Mouse (Mus musculus) lung, adult 2 months (tissue): ENCODE measurements around the gene Ankrd13b. TPM values are rescaled to one million over a fixed set of nuclear protein-coding genes. Genes with fewer than 3 reads are reported as not detected.

Source experiments
- DNase-seq: peaks from one replicate; pipeline ENCODE4 v3.0.0; 2022
- H3K4me1 ChIP-seq: fragments of 200-500 bp; 2 replicates; pipeline ENCODE4 v1.6.1; 2011; ENCODE audit warnings: low read length; ENCODE audit not compliant: control insufficient read depth, insufficient read depth
- H3K4me3 ChIP-seq: fragments of 200-500 bp; replicated peaks from 2 replicates; pipeline ENCODE3; 2011; ENCODE audit warnings: low read depth, mild to moderate bottlenecking, control low read depth, low read length; ENCODE audit errors: extremely low read depth
- CTCF ChIP-seq: fragments of 200-500 bp; IDR thresholded peaks from 2 replicates; pipeline ENCODE4 v1.5.1; 2011; ENCODE audit warnings: mild to moderate bottlenecking, low read length, control low read depth; ENCODE audit not compliant: insufficient read depth
- POLR2A ChIP-seq: fragments of 200-500 bp; IDR thresholded peaks from 2 replicates; pipeline ENCODE4 v1.6.1; 2011; ENCODE audit warnings: low read depth, mild to moderate bottlenecking, control low read depth, low read length, borderline replicate concordance; ENCODE audit errors: extremely low read depth
- WGBS: fragments of 180-500 bp; shearing (Covaris S2); methylation state at CpG from one replicate; pipeline ENCODE4 v1.1.7; 2018; 5-methylcytosine and 5-hydroxymethylcytosine counted together
- polyA plus RNA-seq: library from polyadenylated mRNA; depleted of rRNA; stranded (reverse); fragments of >200 nt; gene quantifications from 2 replicates; pipeline ENCODE4 v1.2.3, GENCODE M21; 2012

Ankrd13b gene
- polyA plus RNA-seq, 1 experiment = 22.4 TPM

DNA sequence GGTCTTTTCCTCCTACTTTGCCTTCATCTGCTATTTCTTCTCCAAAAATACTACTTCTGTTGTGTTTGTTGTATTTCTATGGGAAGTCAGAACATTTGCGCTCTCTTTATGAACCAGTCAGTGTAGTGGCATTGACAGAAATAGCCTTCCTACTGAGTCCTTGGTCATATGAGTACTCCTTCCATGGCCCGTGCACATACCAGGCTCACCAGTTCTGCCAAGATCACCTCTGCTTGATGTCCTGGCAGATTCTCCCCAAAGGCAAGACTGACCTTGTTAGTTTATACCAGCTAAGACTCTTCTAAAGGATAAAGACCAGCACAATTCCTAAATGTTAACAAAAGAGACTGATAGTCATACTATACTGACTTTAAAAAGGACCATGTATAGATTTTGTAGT is 37.8 kb downstream of the Ankrd13b start:
- WGBS = 90% methylated on average over 2 of the region's 2 CpGs
- TF ChIP-seq CTCF = no peak
- TF ChIP-seq POLR2A = no peak
- DNase-seq = no peak
- Histone ChIP-seq H3K4me3 (no peak overlapping the region), H3K4me1 (peaks cover 6% of the 10 kb centered on the region)

DNA sequence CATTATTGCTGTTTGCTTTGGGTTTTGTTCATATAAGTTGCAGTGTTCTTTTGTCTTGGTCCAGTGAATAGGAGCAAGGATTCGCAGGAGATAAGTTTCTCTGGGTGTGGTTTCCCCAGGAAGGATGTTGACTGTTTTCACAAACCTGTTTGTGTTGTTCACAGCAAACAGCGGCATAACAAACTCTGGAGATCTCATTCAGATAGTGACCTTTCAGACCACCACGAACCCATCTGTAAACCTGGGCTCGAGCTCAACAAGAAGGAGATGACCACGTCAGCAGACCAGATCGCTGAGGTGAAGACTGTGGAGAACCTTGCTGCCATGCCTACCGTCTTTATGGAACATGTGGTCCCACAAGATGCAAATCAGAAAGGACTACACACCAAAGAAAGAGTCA is 40.3 kb downstream of the Ankrd13b start:
- Histone ChIP-seq H3K4me1 (peaks cover 29% of the 10 kb centered on the region), H3K4me3 (no peak overlapping the region)
- DNase-seq = no peak
- TF ChIP-seq POLR2A = no peak
- TF ChIP-seq CTCF = no peak
- 58% methylated on average over 7 of the region's 7 CpGs for WGBS

DNA sequence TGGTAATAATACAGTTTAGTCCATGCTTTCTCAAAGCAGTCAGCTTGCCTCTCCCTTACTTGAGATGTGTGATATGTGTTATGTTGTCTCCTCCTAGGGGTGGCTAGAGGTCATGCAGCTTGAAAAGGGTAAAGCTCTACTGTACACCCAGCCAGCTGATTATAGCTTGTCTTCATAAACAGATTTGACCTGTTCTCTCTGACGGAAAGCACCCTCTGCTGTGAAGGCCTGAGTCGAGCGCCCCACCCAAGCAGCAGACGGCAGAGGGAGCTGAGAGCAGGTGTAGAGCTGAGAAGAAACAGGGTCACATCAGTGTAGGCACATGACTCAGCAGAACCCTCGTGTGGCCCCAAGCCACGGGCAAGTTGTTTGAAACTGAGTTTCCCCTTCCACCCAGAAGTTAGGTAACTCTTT is 42.8 kb downstream of the Ankrd13b start:
- peaks cover 54% of the 10 kb centered on the region for H3K4me1 ChIP-seq
- no peak overlapping the region for H3K4me3 ChIP-seq
- TF ChIP-seq CTCF (peak; percentile 46), POLR2A (no peak)
- DNase-seq = peak; percentile 53
- WGBS = 8% methylated on average over 6 of the region's 6 CpGs

DNA sequence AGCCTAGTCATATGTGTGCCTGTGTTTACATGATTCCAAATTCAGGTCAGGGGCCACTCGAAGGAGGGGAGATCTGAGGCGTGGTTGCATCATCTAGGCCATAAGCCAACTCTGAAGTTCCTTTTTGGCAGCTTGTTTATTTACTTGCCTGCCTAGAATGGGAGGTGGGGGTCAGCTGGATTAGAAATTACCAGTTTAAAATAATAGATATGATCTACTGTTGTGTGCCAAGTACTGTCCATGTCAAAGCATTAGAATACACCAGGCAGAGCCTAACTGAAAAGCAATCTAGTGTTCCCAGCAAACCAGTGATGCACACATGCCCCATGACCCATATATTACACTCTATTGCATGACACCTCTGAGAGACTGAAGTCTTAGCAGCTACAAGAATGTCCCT is 44.5 kb downstream of the Ankrd13b start:
- TF ChIP-seq POLR2A = no peak
- TF ChIP-seq CTCF = no peak
- H3K4me3 ChIP-seq = no peak overlapping the region
- peak; percentile 65 for DNase-seq
- 5% methylated on average over 2 of the region's 2 CpGs for WGBS
- peaks cover 63% of the 10 kb centered on the region for H3K4me1 ChIP-seq

DNA sequence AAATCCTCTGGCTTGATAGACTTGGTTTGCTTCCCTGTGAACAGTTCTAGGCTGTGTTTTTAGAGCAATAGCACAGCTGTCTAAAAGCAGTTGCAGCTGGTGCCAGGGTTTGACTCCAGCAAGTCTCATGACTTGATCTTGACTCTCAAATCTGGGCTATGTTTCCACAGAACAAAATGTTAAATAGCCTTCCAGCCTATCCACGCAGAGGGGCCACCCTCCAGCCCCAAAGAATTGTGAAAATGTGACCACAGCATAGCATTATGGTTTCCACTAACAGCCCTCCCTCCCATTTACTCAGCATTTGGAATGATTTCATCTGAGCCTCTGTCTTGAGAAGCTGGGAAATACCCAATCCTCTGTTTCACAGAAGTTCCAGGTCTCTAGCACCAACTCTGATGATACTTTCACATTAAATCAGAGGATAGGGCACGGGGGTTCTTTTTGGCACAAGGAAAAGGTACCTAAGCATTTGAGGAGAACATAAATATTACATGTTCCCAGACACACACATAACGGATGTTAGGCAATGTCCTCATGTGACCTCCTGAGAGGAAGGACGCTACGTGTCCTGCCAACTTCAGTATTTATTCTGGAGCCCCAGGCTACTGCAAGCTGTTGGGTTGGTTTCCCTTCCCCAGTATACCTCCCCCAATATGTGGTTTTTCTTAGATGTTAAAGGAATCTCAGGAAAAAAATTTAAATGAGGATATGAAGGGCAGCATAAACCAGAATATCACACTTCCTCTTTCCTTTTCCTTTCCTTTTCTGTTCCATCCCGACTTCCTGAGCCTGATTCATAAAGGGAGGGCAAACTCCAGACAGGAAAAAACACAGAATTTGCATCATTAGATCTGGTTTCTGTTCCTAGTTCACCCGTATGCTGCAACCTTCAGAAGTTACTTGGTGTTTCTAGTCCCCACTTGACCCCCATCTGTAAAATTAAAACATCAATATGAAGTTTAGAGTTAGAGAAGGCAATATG is 47.0 kb downstream of the Ankrd13b start:
- WGBS = 12% methylated on average over 7 of the region's 7 CpGs
- no peak for DNase-seq
- no peak for TF ChIP-seq POLR2A
- Histone ChIP-seq H3K4me3 (no peak overlapping the region), H3K4me1 (peaks cover 63% of the 10 kb centered on the region)

DNA sequence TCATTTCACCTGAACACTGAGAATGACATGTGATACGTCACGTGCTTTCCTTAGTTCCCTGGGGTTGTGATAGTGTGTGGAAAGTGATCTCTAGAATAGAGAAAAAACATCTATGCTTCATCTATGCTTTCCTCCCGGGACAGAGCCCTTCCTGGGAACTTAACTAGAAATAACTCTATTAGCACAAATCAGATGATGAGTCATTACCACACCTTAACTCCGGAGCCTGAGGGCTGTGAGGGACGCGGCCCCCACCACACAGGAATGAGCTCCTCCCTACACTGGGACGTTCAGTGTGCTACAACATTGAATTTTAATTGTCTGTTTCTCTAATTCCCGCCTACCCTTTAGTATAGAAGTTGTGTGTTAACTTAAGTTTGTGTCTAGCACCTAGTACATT is 48.5 kb downstream of the Ankrd13b start:
- H3K4me1 ChIP-seq = peaks cover 51% of the 10 kb centered on the region
- DNase-seq = no peak
- TF ChIP-seq CTCF (no peak), POLR2A (no peak)
- 46% methylated on average over 8 of the region's 8 CpGs for WGBS
- H3K4me3 ChIP-seq = no peak overlapping the region

DNA sequence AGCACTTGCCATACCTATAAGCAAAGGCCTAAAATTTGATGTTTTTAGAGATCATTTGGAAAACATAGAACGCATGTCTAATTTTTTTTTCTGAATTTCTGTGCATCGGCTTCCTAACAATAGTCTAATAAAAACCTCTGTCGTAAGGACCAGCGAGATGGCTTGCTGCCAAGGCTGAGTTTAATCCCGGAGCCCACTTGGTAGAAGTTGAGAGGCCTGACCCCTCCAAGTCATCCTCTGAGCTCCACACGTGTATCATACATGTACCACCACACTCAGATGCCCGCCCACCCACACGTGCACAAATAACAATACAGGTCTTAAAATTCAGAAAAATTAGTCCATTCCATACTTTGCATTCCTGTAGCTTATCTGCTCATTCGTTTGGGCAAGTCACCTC is 49.4 kb downstream of the Ankrd13b start:
- Histone ChIP-seq H3K4me3 (no peak overlapping the region), H3K4me1 (peaks cover 43% of the 10 kb centered on the region)
- WGBS = 64% methylated on average over 9 of the region's 9 CpGs
- TF ChIP-seq CTCF (no peak), POLR2A (no peak)
- DNase-seq = no peak

DNA sequence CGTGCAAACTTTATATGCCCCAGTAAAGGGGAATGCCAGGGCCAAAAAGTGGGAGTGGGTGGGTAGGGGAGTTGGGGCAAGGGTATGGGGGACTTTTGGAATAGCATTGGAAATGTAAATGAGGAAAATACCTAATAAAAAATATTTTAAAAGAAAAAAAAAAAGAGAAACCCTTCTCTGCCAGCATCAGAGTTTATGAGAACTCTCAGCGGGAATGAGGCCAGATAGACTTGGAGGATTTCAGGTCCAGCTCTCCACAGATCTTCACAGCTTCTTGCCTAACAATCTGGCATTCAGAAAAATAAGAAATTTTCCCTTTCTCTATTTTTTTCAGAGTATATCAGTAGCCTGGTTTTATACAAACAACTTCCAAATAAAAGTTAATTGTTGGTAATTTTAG is 52.5 kb downstream of the Ankrd13b start:
- 80% methylated on average over 2 of the region's 2 CpGs for WGBS
- peaks cover 14% of the 10 kb centered on the region for H3K4me1 ChIP-seq
- no peak for TF ChIP-seq POLR2A
- no peak for TF ChIP-seq CTCF
- no peak overlapping the region for H3K4me3 ChIP-seq
- DNase-seq = no peak

DNA sequence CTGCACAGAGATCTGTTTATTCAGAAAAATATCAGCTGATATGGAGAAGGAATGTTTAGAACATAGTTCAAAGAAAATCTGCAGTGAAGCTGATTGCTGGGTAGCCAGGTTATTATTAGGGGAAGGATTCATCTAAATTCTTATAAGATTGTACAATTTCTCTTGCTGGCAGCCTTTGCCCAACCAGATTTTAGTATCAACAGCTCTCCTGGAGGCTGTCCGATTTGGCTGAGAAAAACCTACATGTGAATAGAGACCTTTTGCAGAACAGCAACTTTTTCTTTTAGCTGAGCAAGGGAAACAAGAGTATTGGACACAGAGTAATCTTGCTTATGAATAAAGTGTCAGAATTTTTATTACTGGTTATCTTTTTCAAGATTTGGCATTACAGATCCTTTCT is 61.0 kb downstream of the Ankrd13b start:
- no peak for DNase-seq
- TF ChIP-seq POLR2A = no peak
- TF ChIP-seq CTCF = no peak
- H3K4me3 ChIP-seq = no peak overlapping the region
- 75% methylated on average over 1 of the region's 1 CpGs for WGBS
- peaks cover 2% of the 10 kb centered on the region; the same call in 1 of the 2 replicates for H3K4me1 ChIP-seq
